Mouse (Mus musculus): Measurements from ENCODE around the gene Gm37240. TPM values are rescaled to one million over a fixed set of nuclear protein-coding genes. Genes with fewer than 3 reads are reported as not detected.

Gene Gm37240
- total RNA-seq, 1 experiment: 1.2 TPM

GRCm38 (mm10) chr3:85606912-85607311 lies 280.4 kb downstream of the Gm37240 start:
- Histone ChIP-seq H3K27ac (ENCODE audit: insufficient read depth, low read depth, low read length, poor library complexity, severe bottlenecking) (no peak overlapping the region), H3K4me1 (ENCODE audit: control insufficient read depth in 2 of 2, insufficient read depth in 2 of 2, low read length in 2 of 2, poor library complexity in 1 of 2) (no peaks in the 10 kb centered on the region), H3K36me3 (ENCODE audit: control insufficient read depth, insufficient read depth, low read length, poor library complexity, severe bottlenecking) (peaks cover 2% of the 10 kb centered on the region; the same call in 1 of the 2 replicates), H3K9me3 (ENCODE audit: control insufficient read depth, insufficient read depth, low read depth, low read length) (no peaks in the 10 kb centered on the region), H3K9ac (ENCODE audit: insufficient read depth, low read depth, low read length, poor library complexity, severe bottlenecking) (no peak overlapping the region), H3K4me3 (ENCODE audit: insufficient read depth in 1 of 2, low read depth in 1 of 2, low read length in 2 of 2, poor library complexity in 1 of 2, severe bottlenecking in 1 of 2) (no peak overlapping the region)
- in situ Hi-C loops (cut with MboI; ENCODE audit: low sequenced_read_pairs in 2 of 2, unreplicated experiment in 2 of 2): no loop called here
- TF ChIP-seq HCFC1 (IDR thresholded peaks at IDR 0.05; ENCODE audit: borderline replicate concordance, insufficient read depth, low read length) (no peak), MAFK (IDR thresholded peaks at IDR 0.05; ENCODE audit: insufficient read depth, low read depth, low read length) (no peak), ZC3H11A (IDR thresholded peaks at IDR 0.05; ENCODE audit: borderline replicate concordance, low read depth, low read length) (no peak), CHD2 (IDR thresholded peaks at IDR 0.05; ENCODE audit: low read depth, low read length) (no peak), ZNF384 (IDR thresholded peaks at IDR 0.05; ENCODE audit: low read depth, low read length) (no peak)
- no peak for DNase-seq (ENCODE audit: low read depth, low spot score)

- no peaks in the 10 kb centered on the region for H3K4me1 ChIP-seq (ENCODE audit: control insufficient read depth in 2 of 2, insufficient read depth in 2 of 2, low read length in 2 of 2, poor library complexity in 1 of 2)
- no peaks in the 10 kb centered on the region; the same call in 1 of the 2 replicates for H3K36me3 ChIP-seq (ENCODE audit: control insufficient read depth, insufficient read depth, low read length, poor library complexity, severe bottlenecking)
- no peak for DNase-seq (ENCODE audit: low read depth, low spot score)
- H3K4me3 ChIP-seq (ENCODE audit: insufficient read depth in 1 of 2, low read depth in 1 of 2, low read length in 2 of 2, poor library complexity in 1 of 2, severe bottlenecking in 1 of 2): no peak overlapping the region
- H3K9ac ChIP-seq (ENCODE audit: insufficient read depth, low read depth, low read length, poor library complexity, severe bottlenecking): no peak overlapping the region
- H3K9me3 ChIP-seq (ENCODE audit: control insufficient read depth, insufficient read depth, low read depth, low read length): no peaks in the 10 kb centered on the region
- no peak for TF ChIP-seq CHD2 (IDR thresholded peaks at IDR 0.05; ENCODE audit: low read depth, low read length)
- no peak for TF ChIP-seq MAFK (IDR thresholded peaks at IDR 0.05; ENCODE audit: insufficient read depth, low read depth, low read length)
- TF ChIP-seq HCFC1 (IDR thresholded peaks at IDR 0.05; ENCODE audit: borderline replicate concordance, insufficient read depth, low read length): no peak
- TF ChIP-seq ZC3H11A (IDR thresholded peaks at IDR 0.05; ENCODE audit: borderline replicate concordance, low read depth, low read length): no peak
- no peak for TF ChIP-seq ZNF384 (IDR thresholded peaks at IDR 0.05; ENCODE audit: low read depth, low read length)
- no peak overlapping the region for H3K27ac ChIP-seq (ENCODE audit: insufficient read depth, low read depth, low read length, poor library complexity, severe bottlenecking)
- in situ Hi-C loops (cut with MboI; ENCODE audit: low sequenced_read_pairs in 2 of 2, unreplicated experiment in 2 of 2): no loop called here
Measured at GRCm38 (mm10) chr3:85603811-85604210, 283.5 kb downstream of the Gm37240 start.

- DNase-seq (ENCODE audit: low read depth, low spot score): no peak
- in situ Hi-C loops (cut with MboI; ENCODE audit: low sequenced_read_pairs in 2 of 2, unreplicated experiment in 2 of 2): no loop called here
- no peak overlapping the region for H3K9ac ChIP-seq (ENCODE audit: insufficient read depth, low read depth, low read length, poor library complexity, severe bottlenecking)
Measured at GRCm38 (mm10) chr3:85601841-85602305, 285.4 kb downstream of the Gm37240 start.

DNA sequence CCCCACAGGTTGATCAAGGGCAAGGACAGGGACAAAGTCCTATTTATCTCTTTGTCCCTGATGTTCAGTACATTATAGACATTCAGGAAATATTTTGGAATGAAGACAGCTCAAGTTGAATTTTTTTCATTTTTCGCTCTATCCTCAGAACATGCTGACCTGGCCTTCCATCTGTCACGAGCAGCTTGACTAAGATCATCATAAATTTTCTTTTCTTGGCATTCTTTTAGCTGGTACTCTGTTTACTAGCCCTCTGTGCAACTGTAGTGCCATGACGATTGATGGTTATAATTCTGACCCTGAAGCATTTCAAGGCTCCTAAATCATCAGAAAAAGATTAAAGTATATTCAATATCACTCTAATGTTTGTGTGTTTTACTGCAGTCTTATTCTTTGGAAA lies 287.8 kb downstream of the Gm37240 start:
- Histone ChIP-seq H3K4me3 (ENCODE audit: insufficient read depth in 1 of 2, low read depth in 1 of 2, low read length in 2 of 2, poor library complexity in 1 of 2, severe bottlenecking in 1 of 2) (no peak overlapping the region), H3K36me3 (ENCODE audit: control insufficient read depth, insufficient read depth, low read length, poor library complexity, severe bottlenecking) (no peaks in the 10 kb centered on the region), H3K4me1 (ENCODE audit: control insufficient read depth in 2 of 2, insufficient read depth in 2 of 2, low read length in 2 of 2, poor library complexity in 1 of 2) (no peaks in the 10 kb centered on the region), H3K27ac (ENCODE audit: insufficient read depth, low read depth, low read length, poor library complexity, severe bottlenecking) (no peak overlapping the region), H3K9me3 (ENCODE audit: control insufficient read depth, insufficient read depth, low read depth, low read length) (no peaks in the 10 kb centered on the region), H3K9ac (ENCODE audit: insufficient read depth, low read depth, low read length, poor library complexity, severe bottlenecking) (no peak overlapping the region)
- in situ Hi-C loops (cut with MboI; ENCODE audit: low sequenced_read_pairs in 2 of 2, unreplicated experiment in 2 of 2): no loop called here
- DNase-seq (ENCODE audit: low read depth, low spot score): no peak
- TF ChIP-seq ZC3H11A (IDR thresholded peaks at IDR 0.05; ENCODE audit: borderline replicate concordance, low read depth, low read length) (no peak), CHD2 (IDR thresholded peaks at IDR 0.05; ENCODE audit: low read depth, low read length) (no peak), HCFC1 (IDR thresholded peaks at IDR 0.05; ENCODE audit: borderline replicate concordance, insufficient read depth, low read length) (no peak), ZNF384 (IDR thresholded peaks at IDR 0.05; ENCODE audit: low read depth, low read length) (no peak), MAFK (IDR thresholded peaks at IDR 0.05; ENCODE audit: insufficient read depth, low read depth, low read length) (no peak)

More at GRCm38 (mm10) chr3:85601841-85602305, 285.4 kb downstream of the Gm37240 start:
- Histone ChIP-seq H3K4me3 (ENCODE audit: insufficient read depth in 1 of 2, low read depth in 1 of 2, low read length in 2 of 2, poor library complexity in 1 of 2, severe bottlenecking in 1 of 2) (no peak overlapping the region), H3K4me1 (ENCODE audit: control insufficient read depth in 2 of 2, insufficient read depth in 2 of 2, low read length in 2 of 2, poor library complexity in 1 of 2) (no peaks in the 10 kb centered on the region), H3K9me3 (ENCODE audit: control insufficient read depth, insufficient read depth, low read depth, low read length) (no peaks in the 10 kb centered on the region), H3K36me3 (ENCODE audit: control insufficient read depth, insufficient read depth, low read length, poor library complexity, severe bottlenecking) (no peaks in the 10 kb centered on the region; the same call in 1 of the 2 replicates), H3K27ac (ENCODE audit: insufficient read depth, low read depth, low read length, poor library complexity, severe bottlenecking) (no peak overlapping the region)
- TF ChIP-seq ZNF384 (IDR thresholded peaks at IDR 0.05; ENCODE audit: low read depth, low read length): no peak
- TF ChIP-seq MAFK (IDR thresholded peaks at IDR 0.05; ENCODE audit: insufficient read depth, low read depth, low read length): no peak
- TF ChIP-seq ZC3H11A (IDR thresholded peaks at IDR 0.05; ENCODE audit: borderline replicate concordance, low read depth, low read length): no peak
- TF ChIP-seq HCFC1 (IDR thresholded peaks at IDR 0.05; ENCODE audit: borderline replicate concordance, insufficient read depth, low read length): no peak
- no peak for TF ChIP-seq CHD2 (IDR thresholded peaks at IDR 0.05; ENCODE audit: low read depth, low read length)

All from ES-E14 (cell line).